Mouse (Mus musculus): Measurements from ENCODE around the gene Ticam1.

GRCm38 (mm10) chr17:56262645-56263094 lies 13.9 kb downstream of the Ticam1 start:
- TF ChIP-seq CTCF (IDR thresholded peaks at IDR 0.05; ENCODE audit: low read depth): no peak
- no peak for TF ChIP-seq EP300 (IDR thresholded peaks at IDR 0.05; ENCODE audit: low read depth)
